Comparison of ENCODE assay signal across 8 mouse cellular contexts in the genomic region with DNA sequence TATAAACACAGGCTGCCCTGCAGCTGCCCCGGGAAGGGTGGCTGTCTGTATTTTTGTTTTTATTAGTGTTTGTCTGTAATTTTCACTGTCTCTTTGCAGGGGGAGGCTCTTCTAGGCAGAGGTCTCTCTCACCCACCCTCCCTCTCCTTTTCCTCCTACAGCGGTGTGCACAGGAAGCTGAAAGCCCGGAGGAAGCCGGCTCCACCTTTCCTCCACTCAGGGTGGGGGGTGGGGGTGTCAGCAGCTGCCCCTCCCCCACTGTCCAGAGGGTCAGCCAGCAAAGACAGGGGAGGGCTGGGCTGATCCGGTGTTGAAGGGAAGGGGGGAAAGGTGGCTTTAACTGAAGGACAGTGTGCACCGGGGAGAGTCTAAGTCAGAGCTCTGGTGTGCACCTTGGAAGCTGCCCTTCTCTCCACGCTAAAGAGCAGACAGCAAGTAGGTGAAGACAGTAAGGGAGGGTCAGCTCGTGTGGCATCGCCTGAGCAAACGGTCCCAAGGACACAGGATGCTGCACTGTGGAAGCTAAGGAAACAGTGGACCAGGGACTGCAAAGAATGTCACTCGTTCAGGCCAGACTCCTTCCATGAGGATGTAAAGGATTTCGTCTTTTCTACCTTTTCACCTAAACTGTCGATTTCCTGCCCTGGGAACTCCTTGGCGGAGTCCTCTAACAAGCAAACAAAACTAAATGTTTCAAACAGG. TPM values are rescaled to one million over a fixed set of nuclear protein-coding genes. Genes with fewer than 3 reads are reported as not detected.
DNase-seq lines count a peak whose midpoint lies in the region; ATAC-seq and TF ChIP-seq lines count a peak whose summit lies in the region.

No protein-coding gene starts in this region.

- WGBS in heart, embryonic 15.5 days, result 16% methylated on average over 14 of the region's 14 CpGs
- 14% methylated on average over 14 of the region's 14 CpGs for WGBS in limb, embryonic 12.5 days
- whole genome bisulfite sequencing in small intestine, adult 2 months, result 30% methylated on average over 14 of the region's 14 CpGs

- peaks cover 95% of the 10 kb centered on the region for H3K4me1 ChIP-seq in heart, embryonic 15.5 days (replicated peaks)
- peaks cover 89% of the 10 kb centered on the region for H3K4me1 ChIP-seq in limb, embryonic 12.5 days (replicated peaks)
- H3K4me1 ChIP-seq in small intestine, adult 2 months (ENCODE audit: control insufficient read depth, insufficient read depth, insufficient read length, low read length), result peaks cover 60% of the 10 kb centered on the region

- peak overlapping the region; percentile 93 for H3K27ac ChIP-seq in heart, embryonic 15.5 days
- H3K27ac ChIP-seq in limb, embryonic 12.5 days, result peak overlapping the region; percentile 81
- peak overlapping the region; percentile 65 for H3K27ac ChIP-seq in small intestine, adult 2 months (ENCODE audit: insufficient read depth, low read depth, low read length)

- H3K9ac ChIP-seq in heart, embryonic 15.5 days, result peak overlapping the region; percentile 48
- 0 out of 2 replicates have a peak overlapping the region, but pooled peaks have one; percentile 0 for H3K9ac ChIP-seq in limb, embryonic 12.5 days (replicated peaks)

- no peak for TF ChIP-seq POLR2A in small intestine, adult 2 months (IDR thresholded peaks at IDR 0.05; ENCODE audit: low read depth, low read length)

- no peaks in the 10 kb centered on the region for H3K9me3 ChIP-seq in heart, embryonic 15.5 days (replicated peaks)
- no peaks in the 10 kb centered on the region for H3K9me3 ChIP-seq in limb, embryonic 12.5 days

- H3K36me3 ChIP-seq in heart, embryonic 15.5 days, result no peaks in the 10 kb centered on the region
- H3K36me3 ChIP-seq in limb, embryonic 12.5 days, result no peaks in the 10 kb centered on the region
- H3K36me3 ChIP-seq in small intestine, adult 2 months (ENCODE audit: control insufficient read depth, insufficient read depth, low read length), result no peaks in the 10 kb centered on the region

- peak overlapping the region; percentile 54 for H3K4me2 ChIP-seq in heart, embryonic 15.5 days
- H3K4me2 ChIP-seq in limb, embryonic 12.5 days, result peak overlapping the region; percentile 44

- DNase-seq in 416B (ENCODE audit: low read depth) (peak; percentile 88), ES-CJ7 (ENCODE audit: low read depth, low spot score) (peak; percentile 43)
- DNase-seq in gastrocnemius, postnatal 10 days, result no peak

- no peak overlapping the region; the same call in 1 of the 2 replicates for H3K4me3 ChIP-seq in heart, embryonic 15.5 days
- no peak overlapping the region; the same call in 1 of the 2 replicates for H3K4me3 ChIP-seq in limb, embryonic 12.5 days (replicated peaks)
- H3K4me3 ChIP-seq in small intestine, adult 2 months (ENCODE audit: low read depth, low read length), result no peak overlapping the region

- H3K27me3 ChIP-seq in heart, embryonic 15.5 days, result no peaks in the 10 kb centered on the region
- H3K27me3 ChIP-seq in limb, embryonic 12.5 days, result no peaks in the 10 kb centered on the region
- H3K27me3 ChIP-seq in small intestine, adult 2 months (ENCODE audit: control insufficient read depth, insufficient read depth, low read length), result no peaks in the 10 kb centered on the region

- no peak for TF ChIP-seq CTCF in small intestine, adult 2 months (IDR thresholded peaks at IDR 0.05; ENCODE audit: extremely low read depth, insufficient read length, insufficient replicate concordance, low read depth, low read length)

- peak; percentile 20; the same call in 1 of the 2 replicates for ATAC-seq in heart, embryonic 15.5 days (replicated peaks; ENCODE audit: insufficient number of reproducible peaks, insufficient read depth, low FRiP score, low read depth)
- no peak for ATAC-seq in limb, embryonic 12.5 days (ENCODE audit: insufficient number of reproducible peaks, insufficient read depth, low FRiP score, low TSS enrichment, low read depth)
- no peak for ATAC-seq in erythroid progenitor cell, adult 5-6 weeks (replicated peaks; ENCODE audit: low FRiP score, poor library complexity, severe bottlenecking)
- ATAC-seq in monocyte, adult 5-6 weeks (replicated peaks; ENCODE audit: insufficient number of reproducible peaks, low FRiP score, low TSS enrichment, poor library complexity, severe bottlenecking), result no peak

RNA-seq across cellular contexts. Expression of gene Rassf3, which starts 46.0 kb away (rescaled TPM):
- 20.9 and 22.2 TPM in 2 replicates for polyA plus RNA-seq in heart, embryonic 15.5 days (2015; fragmentation: Nextera tagmentation; extraction: Ambion mirVana)
- polyA plus RNA-seq in limb, embryonic 12.5 days (2016; fragmentation: Nextera tagmentation; extraction: Ambion mirVana), result 20.2 and 22.2 TPM in 2 replicates
- 16.5 and 25.8 TPM in 2 replicates for polyA plus RNA-seq in small intestine, adult 2 months (2012; rRNA removed)
- 10 to 100 TPM; 53.4 to 54.4 TPM for total RNA-seq in gastrocnemius, postnatal 10 days (2021)
- total RNA-seq in erythroid progenitor cell, adult 5-6 weeks (2015; ENCODE audit: low replicate concordance), result 9.2 and 9.7 TPM in 2 replicates
- 6.9 and 8.0 TPM in 2 replicates for total RNA-seq in erythroid progenitor cell, adult 5-6 weeks (2017; ENCODE audit: low replicate concordance)
- 80.1 to 98.6 TPM (median 93.0 TPM) in 3 replicates for total RNA-seq in monocyte, adult 5-6 weeks (2017)
